Mouse (Mus musculus): ENCODE results near the gene Elfn1. TPM values are rescaled to one million over a fixed set of nuclear protein-coding genes. Genes with fewer than 3 reads are reported as not detected.

Elfn1 gene
- polyA plus RNA-seq, 1 experiment from 2014 or later, result 0.24 TPM

GRCm38 (mm10) chr5:139956859-139957258 lies 49.1 kb downstream of the Elfn1 start:
- H3K4me2 ChIP-seq (replicated peaks; ENCODE audit: low read depth, low read length), result peak overlapping the region; percentile 14; the same call in 1 of the 2 replicates
- no peak overlapping the region for H3K27ac ChIP-seq (ENCODE audit: low read length)
- H3K9me3 ChIP-seq (ENCODE audit: low read length), result no peaks in the 10 kb centered on the region
- WGBS, result 2% methylated on average over 10 of the region's 10 CpGs
- H3K9ac ChIP-seq (replicated peaks; ENCODE audit: low read length), result no peak overlapping the region
- H3K36me3 ChIP-seq (ENCODE audit: insufficient read depth, low read length), result no peaks in the 10 kb centered on the region
- ATAC-seq (ENCODE audit: low FRiP score, low TSS enrichment), result peak; percentile 94
- H3K4me1 ChIP-seq (ENCODE audit: insufficient read depth, low read length), result peaks cover 12% of the 10 kb centered on the region
- no peak overlapping the region for H3K4me3 ChIP-seq (ENCODE audit: low read length)
- H3K27me3 ChIP-seq (ENCODE audit: insufficient read depth, low read length), result no peaks in the 10 kb centered on the region

DNA sequence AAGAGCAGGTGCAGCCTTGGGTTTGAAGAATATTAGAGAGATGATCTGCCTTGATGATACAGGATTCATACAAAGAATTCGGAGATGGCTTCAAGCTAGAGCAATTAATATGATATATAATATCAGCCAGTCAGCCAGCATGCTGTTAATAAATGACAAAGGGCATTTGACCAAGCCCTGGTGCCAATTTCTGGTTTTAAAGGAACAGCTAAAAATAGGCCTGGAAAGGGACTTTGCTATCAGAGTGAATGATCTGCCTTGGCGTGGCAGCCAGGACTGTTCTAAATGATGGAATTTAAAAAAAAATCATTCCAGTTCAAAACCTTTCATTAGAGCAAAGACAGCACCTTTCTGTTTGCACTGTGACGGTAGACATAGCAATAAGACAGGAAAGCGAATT lies 52.0 kb downstream of the Elfn1 start:
- no peak for ATAC-seq (ENCODE audit: low FRiP score, low TSS enrichment)
- H3K27ac ChIP-seq (ENCODE audit: low read length), result no peak overlapping the region
- no peak overlapping the region for H3K4me2 ChIP-seq (replicated peaks; ENCODE audit: low read depth, low read length)
- no peaks in the 10 kb centered on the region for H3K27me3 ChIP-seq (ENCODE audit: insufficient read depth, low read length)
- H3K9me3 ChIP-seq (ENCODE audit: low read length), result no peaks in the 10 kb centered on the region
- H3K36me3 ChIP-seq (ENCODE audit: insufficient read depth, low read length), result no peaks in the 10 kb centered on the region
- WGBS, result 89% methylated on average over 4 of the region's 4 CpGs
- H3K4me3 ChIP-seq (ENCODE audit: low read length), result no peak overlapping the region
- peaks cover 12% of the 10 kb centered on the region for H3K4me1 ChIP-seq (ENCODE audit: insufficient read depth, low read length)
- no peak overlapping the region for H3K9ac ChIP-seq (replicated peaks; ENCODE audit: low read length)

GRCm38 (mm10) chr5:139964391-139964790 lies 56.6 kb downstream of the Elfn1 start:
- Histone ChIP-seq H3K4me2 (replicated peaks; ENCODE audit: low read depth, low read length) (no peak overlapping the region), H3K4me3 (ENCODE audit: low read length) (no peak overlapping the region), H3K27ac (ENCODE audit: low read length) (no peak overlapping the region), H3K27me3 (ENCODE audit: insufficient read depth, low read length) (peaks cover 4% of the 10 kb centered on the region; the same call in 1 of the 2 replicates), H3K36me3 (ENCODE audit: insufficient read depth, low read length) (no peaks in the 10 kb centered on the region), H3K4me1 (ENCODE audit: insufficient read depth, low read length) (no peaks in the 10 kb centered on the region), H3K9ac (replicated peaks; ENCODE audit: low read length) (no peak overlapping the region), H3K9me3 (ENCODE audit: low read length) (no peaks in the 10 kb centered on the region)
- ATAC-seq (ENCODE audit: low FRiP score, low TSS enrichment), result no peak
- 48% methylated on average over 5 of the region's 5 CpGs for WGBS

- Histone ChIP-seq H3K36me3 (ENCODE audit: insufficient read depth, low read length) (no peaks in the 10 kb centered on the region), H3K9ac (replicated peaks; ENCODE audit: low read length) (no peak overlapping the region), H3K27me3 (ENCODE audit: insufficient read depth, low read length) (peaks cover 4% of the 10 kb centered on the region; the same call in 1 of the 2 replicates), H3K4me1 (ENCODE audit: insufficient read depth, low read length) (no peaks in the 10 kb centered on the region), H3K27ac (ENCODE audit: low read length) (no peak overlapping the region), H3K9me3 (ENCODE audit: low read length) (no peaks in the 10 kb centered on the region), H3K4me3 (ENCODE audit: low read length) (no peak overlapping the region), H3K4me2 (replicated peaks; ENCODE audit: low read depth, low read length) (no peak overlapping the region)
- 71% methylated on average over 14 of the region's 14 CpGs for WGBS
- no peak for ATAC-seq (ENCODE audit: low FRiP score, low TSS enrichment)
Observed at GRCm38 (mm10) chr5:139965596-139965995, 57.9 kb downstream of the Elfn1 start.

DNA sequence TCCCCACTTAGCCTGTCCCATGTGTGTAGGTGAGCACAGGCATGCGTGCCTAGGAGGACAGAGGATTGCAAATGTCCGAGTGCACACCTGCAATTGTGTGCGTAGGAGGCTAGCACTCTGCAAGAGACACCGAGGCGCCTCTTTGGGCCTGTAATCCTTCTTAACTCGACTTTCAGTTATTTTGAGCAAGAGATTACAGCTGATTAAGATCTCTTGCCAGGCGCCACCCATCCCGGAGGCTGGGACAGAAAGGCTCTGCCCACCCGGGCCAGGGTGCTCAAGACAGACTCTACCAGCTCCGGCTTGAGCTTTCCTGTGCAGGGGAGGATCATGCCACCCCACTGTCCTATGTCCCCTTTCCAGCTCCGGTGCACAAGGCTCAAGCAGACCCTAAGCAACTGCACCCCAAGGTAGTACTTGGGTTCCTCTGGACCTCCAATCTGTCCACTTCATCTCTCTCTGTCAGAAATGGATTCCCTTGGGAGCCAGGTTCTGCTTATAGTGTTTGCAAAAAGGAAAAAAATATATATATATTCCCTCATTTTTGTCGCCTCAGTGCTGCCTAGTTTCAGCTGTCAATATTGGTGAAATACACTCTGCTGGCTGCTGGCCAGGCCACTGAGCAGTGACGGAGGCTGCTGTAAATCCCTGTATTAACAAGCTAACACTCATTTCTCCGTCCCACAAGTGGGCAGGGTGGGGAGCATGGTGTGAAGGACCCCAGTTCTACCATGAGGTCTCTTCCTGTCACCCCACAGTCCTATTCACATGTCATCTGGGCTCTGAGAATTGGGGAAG lies 61.6 kb downstream of the Elfn1 start:
- Histone ChIP-seq H3K4me3 (ENCODE audit: low read length) (no peak overlapping the region), H3K36me3 (ENCODE audit: insufficient read depth, low read length) (no peaks in the 10 kb centered on the region), H3K27me3 (ENCODE audit: insufficient read depth, low read length) (peaks cover 4% of the 10 kb centered on the region; the same call in 1 of the 2 replicates), H3K27ac (ENCODE audit: low read length) (no peak overlapping the region), H3K9me3 (ENCODE audit: low read length) (no peaks in the 10 kb centered on the region), H3K9ac (replicated peaks; ENCODE audit: low read length) (no peak overlapping the region), H3K4me2 (replicated peaks; ENCODE audit: low read depth, low read length) (no peak overlapping the region), H3K4me1 (ENCODE audit: insufficient read depth, low read length) (no peaks in the 10 kb centered on the region)
- WGBS, result 73% methylated on average over 14 of the region's 14 CpGs
- no peak for ATAC-seq (ENCODE audit: low FRiP score, low TSS enrichment)

- Histone ChIP-seq H3K4me3 (ENCODE audit: low read length) (no peak overlapping the region), H3K27me3 (ENCODE audit: insufficient read depth, low read length) (peaks cover 4% of the 10 kb centered on the region; the same call in 1 of the 2 replicates), H3K4me2 (replicated peaks; ENCODE audit: low read depth, low read length) (no peak overlapping the region), H3K27ac (ENCODE audit: low read length) (no peak overlapping the region), H3K9ac (replicated peaks; ENCODE audit: low read length) (no peak overlapping the region), H3K36me3 (ENCODE audit: insufficient read depth, low read length) (no peaks in the 10 kb centered on the region), H3K9me3 (ENCODE audit: low read length) (no peaks in the 10 kb centered on the region), H3K4me1 (ENCODE audit: insufficient read depth, low read length) (no peaks in the 10 kb centered on the region)
- ATAC-seq (ENCODE audit: low FRiP score, low TSS enrichment), result no peak
- WGBS, result 37% methylated on average over 12 of the region's 12 CpGs
Observed at GRCm38 (mm10) chr5:139970186-139970631, 62.5 kb downstream of the Elfn1 start.

DNA sequence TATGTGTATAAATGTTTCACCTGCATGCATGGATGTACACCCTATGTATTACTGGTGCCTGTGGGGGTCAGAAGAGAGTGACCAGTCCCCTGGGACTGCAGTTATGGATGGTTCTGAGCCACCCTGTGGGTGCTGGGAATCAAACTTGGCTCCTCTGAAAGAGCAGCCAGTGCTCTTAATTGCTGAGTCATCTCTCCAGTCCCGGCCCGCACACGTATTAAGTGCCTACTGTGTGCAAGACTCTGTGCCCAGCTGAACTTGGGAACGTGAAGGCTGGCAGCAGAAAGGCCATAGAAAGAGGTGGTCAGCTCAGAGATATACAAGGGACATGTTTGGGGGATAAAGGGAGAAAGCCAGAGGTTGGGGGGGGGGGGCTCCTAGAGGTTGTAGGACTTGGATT lies 68.8 kb downstream of the Elfn1 start:
- Histone ChIP-seq H3K27me3 (ENCODE audit: insufficient read depth, low read length) (no peaks in the 10 kb centered on the region; the same call in 1 of the 2 replicates), H3K4me1 (ENCODE audit: insufficient read depth, low read length) (no peaks in the 10 kb centered on the region), H3K36me3 (ENCODE audit: insufficient read depth, low read length) (no peaks in the 10 kb centered on the region), H3K9me3 (ENCODE audit: low read length) (no peaks in the 10 kb centered on the region), H3K9ac (replicated peaks; ENCODE audit: low read length) (no peak overlapping the region), H3K27ac (ENCODE audit: low read length) (no peak overlapping the region), H3K4me3 (ENCODE audit: low read length) (no peak overlapping the region), H3K4me2 (replicated peaks; ENCODE audit: low read depth, low read length) (no peak overlapping the region)
- ATAC-seq (ENCODE audit: low FRiP score, low TSS enrichment), result no peak
- 78% methylated on average over 4 of the region's 4 CpGs for WGBS

GRCm38 (mm10) chr5:139977476-139977875 lies 69.7 kb downstream of the Elfn1 start:
- H3K36me3 ChIP-seq (ENCODE audit: insufficient read depth, low read length), result no peaks in the 10 kb centered on the region
- H3K9ac ChIP-seq (replicated peaks; ENCODE audit: low read length), result no peak overlapping the region
- ATAC-seq (ENCODE audit: low FRiP score, low TSS enrichment), result no peak
- no peaks in the 10 kb centered on the region for H3K4me1 ChIP-seq (ENCODE audit: insufficient read depth, low read length)
- no peak overlapping the region for H3K4me2 ChIP-seq (replicated peaks; ENCODE audit: low read depth, low read length)
- H3K27me3 ChIP-seq (ENCODE audit: insufficient read depth, low read length), result no peaks in the 10 kb centered on the region
- no peak overlapping the region for H3K27ac ChIP-seq (ENCODE audit: low read length)
- H3K4me3 ChIP-seq (ENCODE audit: low read length), result no peak overlapping the region
- no peaks in the 10 kb centered on the region for H3K9me3 ChIP-seq (ENCODE audit: low read length)
- WGBS, result 34% methylated on average over 8 of the region's 8 CpGs

GRCm38 (mm10) chr5:139978525-139979276 lies 71.0 kb downstream of the Elfn1 start:
- H3K27me3 ChIP-seq (ENCODE audit: insufficient read depth, low read length), result no peaks in the 10 kb centered on the region
- ATAC-seq (ENCODE audit: low FRiP score, low TSS enrichment), result no peak
- H3K4me3 ChIP-seq (ENCODE audit: low read length), result no peak overlapping the region
- no peaks in the 10 kb centered on the region for H3K36me3 ChIP-seq (ENCODE audit: insufficient read depth, low read length)
- no peaks in the 10 kb centered on the region for H3K4me1 ChIP-seq (ENCODE audit: insufficient read depth, low read length)
- no peak overlapping the region for H3K27ac ChIP-seq (ENCODE audit: low read length)
- WGBS, result 4% methylated on average over 13 of the region's 13 CpGs
- H3K4me2 ChIP-seq (replicated peaks; ENCODE audit: low read depth, low read length), result no peak overlapping the region
- no peak overlapping the region for H3K9ac ChIP-seq (replicated peaks; ENCODE audit: low read length)
- no peaks in the 10 kb centered on the region for H3K9me3 ChIP-seq (ENCODE audit: low read length)

- Histone ChIP-seq H3K9ac (replicated peaks; ENCODE audit: low read length) (no peak overlapping the region), H3K27ac (ENCODE audit: low read length) (no peak overlapping the region), H3K4me3 (ENCODE audit: low read length) (no peak overlapping the region), H3K4me1 (ENCODE audit: insufficient read depth, low read length) (no peaks in the 10 kb centered on the region), H3K27me3 (ENCODE audit: insufficient read depth, low read length) (no peaks in the 10 kb centered on the region), H3K4me2 (replicated peaks; ENCODE audit: low read depth, low read length) (no peak overlapping the region), H3K36me3 (ENCODE audit: insufficient read depth, low read length) (no peaks in the 10 kb centered on the region), H3K9me3 (ENCODE audit: low read length) (no peaks in the 10 kb centered on the region)
- WGBS, result 81% methylated on average over 9 of the region's 9 CpGs
- ATAC-seq (ENCODE audit: low FRiP score, low TSS enrichment), result no peak
Observed at GRCm38 (mm10) chr5:139979371-139979770, 71.6 kb downstream of the Elfn1 start.
